Mouse (Mus musculus) right cerebral cortex, postnatal 14 days (tissue): Measurements from ENCODE around the gene Olfr152.

Experiments
- DNase-seq: peaks from one replicate; pipeline ENCODE4 v3.0.0; 2022

The Olfr152 gene

DNA sequence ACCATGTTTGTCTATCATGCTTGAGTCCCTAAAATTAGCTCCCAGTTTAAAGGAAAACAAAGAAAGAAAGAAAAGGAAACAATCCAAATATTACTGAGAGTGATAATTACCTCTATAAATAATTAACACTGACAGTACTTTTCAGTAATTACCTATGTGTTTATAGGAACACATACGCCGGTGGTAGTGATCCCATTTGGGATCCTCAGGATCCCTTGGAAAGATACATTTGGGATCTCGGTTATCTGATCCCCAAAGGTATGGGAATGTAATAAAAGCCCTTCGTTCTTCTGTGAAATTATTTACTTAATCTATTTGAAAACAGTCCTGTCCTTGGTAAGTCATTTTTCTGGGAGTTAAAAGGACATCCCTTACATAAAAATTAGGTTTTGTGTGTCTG, at the start of gene Olfr152:
TSS of gene Olfr152 (plus strand) at position 301 of the 400 bp plus-strand sequence.
- no peak for DNase-seq

DNA sequence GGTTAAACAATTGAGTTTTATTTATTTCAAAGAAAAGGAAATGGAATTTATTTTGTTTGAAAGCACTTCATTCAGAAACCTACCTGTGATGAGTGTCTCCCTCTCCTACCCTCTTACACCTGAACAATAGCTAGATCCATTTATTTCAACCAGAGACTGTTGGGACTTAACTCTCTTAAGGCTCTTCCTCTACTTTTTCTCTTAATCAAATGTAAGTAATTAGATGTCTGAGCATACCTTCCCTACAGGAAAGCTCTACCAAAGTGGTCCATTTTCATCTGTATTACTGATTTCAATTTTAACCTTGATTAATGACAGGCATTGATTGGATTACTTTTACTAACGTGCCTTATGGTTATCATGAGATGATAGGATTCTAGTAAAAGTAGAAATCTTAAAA, 39.4 kb upstream of the Olfr152 start, which contains the start of gene Olfr1138:
TSS of gene Olfr1138 (minus strand) at position 101 of the 400 bp plus-strand sequence.
- no peak for DNase-seq

DNA sequence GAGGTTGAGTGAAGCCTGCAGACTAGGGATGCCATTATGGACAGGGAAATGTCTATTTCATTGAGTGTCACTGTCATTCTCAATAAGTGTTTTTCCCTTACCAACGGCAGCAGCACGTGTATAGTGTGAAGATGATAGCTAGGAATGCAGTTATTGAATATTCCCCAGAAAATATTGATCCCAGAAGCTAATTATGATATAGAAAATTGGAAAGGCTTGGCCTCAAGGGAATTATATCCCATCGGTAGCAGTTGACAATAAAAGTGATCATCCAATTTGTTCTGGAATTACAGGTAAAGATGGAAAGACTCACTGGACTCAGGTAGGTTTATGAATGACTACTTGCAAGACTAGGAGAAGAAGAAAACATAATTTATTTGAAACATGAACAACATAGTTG, 35.8 kb upstream of the Olfr152 start, which contains the start of gene Olfr1140:
TSS of gene Olfr1140 (plus strand) at position 301 of the 400 bp plus-strand sequence.
- no peak for DNase-seq

DNA sequence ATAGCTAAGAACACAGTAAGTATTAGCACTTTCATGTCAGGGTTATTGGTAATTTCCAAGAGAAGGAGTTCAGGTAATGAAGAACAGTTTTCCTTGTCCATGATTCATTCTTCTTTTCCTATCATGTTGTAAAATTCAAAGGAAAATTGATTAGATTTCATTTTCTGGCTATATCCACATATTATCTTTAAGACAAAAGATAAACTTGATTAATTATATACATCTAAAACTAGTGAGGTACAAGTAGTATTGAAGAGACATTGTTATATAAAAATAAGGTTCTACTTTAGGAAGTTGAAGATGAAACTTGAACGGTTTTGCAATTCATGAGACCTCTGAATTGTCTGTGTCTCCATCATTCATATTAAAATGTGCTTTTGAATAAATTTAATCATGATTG, 25.4 kb upstream of the Olfr152 start, which contains the start of gene Olfr1141:
TSS of gene Olfr1141 (minus strand) at position 101 of the 400 bp plus-strand sequence.
- DNase-seq = no peak

DNA sequence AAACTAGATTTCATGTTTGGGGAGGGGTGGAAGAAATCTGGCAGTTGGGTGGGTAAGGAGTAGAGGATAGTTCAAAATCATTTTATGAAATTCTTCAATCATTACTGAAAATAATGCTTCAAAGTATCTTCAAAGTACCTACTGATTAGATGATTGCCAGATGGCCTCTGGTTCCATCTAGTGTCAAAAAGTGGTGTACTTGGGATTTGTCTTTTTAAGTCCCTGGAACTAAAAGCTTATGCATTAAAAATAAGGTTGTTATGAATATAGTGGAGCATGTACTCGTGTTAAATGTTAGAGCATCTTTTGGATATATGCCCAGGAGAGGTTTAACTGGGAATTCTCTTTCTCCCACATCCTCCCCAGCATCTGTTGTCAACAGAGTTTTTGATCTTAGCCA, 3.1 kb upstream of the Olfr152 start:
- DNase-seq = no peak

GRCm38 (mm10) chr2:87800292-87800691, 21.0 kb downstream of the Olfr152 start, which contains the start of gene Olfr1143:
Gene Olfr1143, plus strand, starts transcription at chr2:87800592.
- DNase-seq = no peak

- DNase-seq = no peak
These were observed 30.2 kb downstream of the Olfr152 start, which contains the start of gene Olfr1145 for GRCm38 (mm10) chr2:87809522-87809921. Gene Olfr1145, plus strand, starts transcription at chr2:87809822.

GRCm38 (mm10) chr2:87830233-87830632, 51.0 kb downstream of the Olfr152 start, which contains the start of gene Olfr1148:
Gene Olfr1148, plus strand, starts transcription at chr2:87830533.
- DNase-seq = no peak
